Mouse (Mus musculus) embryonic fibroblast, embryonic 13.5 days (primary cell): ENCODE data around the gene Lime1.

Experiments used
- CTCF ChIP-seq: IDR thresholded peaks from 2 replicates; pipeline ENCODE4 v1.5.1; 2011; ENCODE audit warnings: mild to moderate bottlenecking, control low read depth, low read length, moderate library complexity, borderline replicate concordance; ENCODE audit not compliant: insufficient read depth
- POLR2A ChIP-seq: IDR thresholded peaks from 2 replicates; pipeline ENCODE4 v1.6.1; 2011; ENCODE audit warnings: low read depth, mild to moderate bottlenecking, control low read depth, low read length, moderate library complexity

GRCm38 (mm10) chr2:181370001-181370400 is 9.9 kb upstream of the Lime1 start:
- TF ChIP-seq CTCF = no peak
- TF ChIP-seq POLR2A = no peak
